ENCODE assay signal across 20 mouse cellular contexts in genomic region chr17:56175416-56175815, GRCm38 (mm10). TPM values are rescaled to one million over a fixed set of nuclear protein-coding genes. Genes with fewer than 3 reads are reported as not detected.
"Had no signal": no experiment of that assay in that cellular context is flagged by ENCODE, and none has a peak within 500 bp of the region (broad histone marks: within the 10 kb centered on the region; RNA-seq: fewer than 3 reads in every experiment).

No protein-coding gene starts in this region.

- DNase-seq: cerebellum, postnatal 36 days; embryo, embryonic 11 days; forebrain, postnatal 0 days; gastrocnemius, adult 2 months; gastrocnemius, postnatal 10 days; gastrocnemius, postnatal 14 days; gastrocnemius, postnatal 25 days; gastrocnemius, postnatal 36 days; heart, adult 11 months; heart, adult 18-20 months; heart, adult 2 months had no signal

RNA-seq across cellular contexts. Expression of gene Lrg1, which starts 53.6 kb away (rescaled TPM):
- total RNA-seq: forebrain, postnatal 0 days had no signal
- polyA plus RNA-seq: embryonic facial prominence, embryonic 11.5 days; forebrain, embryonic 10.5 days; forebrain, embryonic 13.5 days; forebrain, embryonic 14.5 days; forebrain, embryonic 16.5 days; heart, embryonic 10.5 days; heart, embryonic 11.5 days; heart, embryonic 12.5 days; heart, embryonic 13.5 days had no signal
